Mouse (Mus musculus) hematopoietic stem cell, adult 5-6 weeks (primary cell): ENCODE results near the gene Gpr161. TPM values are rescaled to one million over a fixed set of nuclear protein-coding genes. Genes with fewer than 3 reads are reported as not detected.

Experiments
- ATAC-seq, 2 experiments: fragments of 125-278 bp in 1 of 2; replicated peaks in 1 of 2; 2 replicates each; pipeline ENCODE4 v1.8.0; 2016 to 2017; ENCODE audit warnings: inconsistent platforms in 2 of 2, mild to moderate bottlenecking in 2 of 2, moderate number of reproducible peaks in 2 of 2, low read depth in 1 of 2, moderate TSS enrichment in 1 of 2; ENCODE audit not compliant: low FRiP score in 2 of 2, poor library complexity in 2 of 2, severe bottlenecking in 2 of 2, insufficient read depth in 1 of 2, low TSS enrichment in 1 of 2
- total RNA-seq: library from RNA; stranded (forward); fragments of 172-1452, 232-1000 nt; gene quantifications from 2 replicates; pipeline ENCODE4 v1.2.3, GENCODE M21; 2017

The Gpr161 gene
- total RNA-seq, 1 experiment from 2014 or later: 3.9 TPM

DNA sequence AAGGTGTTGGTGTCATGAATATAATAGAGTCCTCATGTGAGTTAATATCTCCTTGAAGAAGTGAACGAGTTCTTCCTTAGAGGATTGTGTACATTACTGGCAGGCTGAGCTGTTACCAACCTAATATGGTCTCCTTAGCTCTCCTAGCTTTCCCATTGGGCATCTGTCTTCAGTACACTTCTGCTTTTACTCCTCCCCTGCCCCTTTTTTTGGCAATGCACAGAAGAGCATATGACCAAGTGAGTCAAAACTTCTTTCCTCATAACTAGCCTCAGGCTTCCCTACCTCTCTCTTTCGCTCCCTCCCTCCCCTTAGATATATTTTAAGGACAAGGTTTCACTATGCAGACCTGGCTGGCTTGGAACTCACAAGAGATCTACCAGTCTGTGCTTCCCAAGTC is 67.7 kb downstream of the Gpr161 start:
- ATAC-seq: no peak

DNA sequence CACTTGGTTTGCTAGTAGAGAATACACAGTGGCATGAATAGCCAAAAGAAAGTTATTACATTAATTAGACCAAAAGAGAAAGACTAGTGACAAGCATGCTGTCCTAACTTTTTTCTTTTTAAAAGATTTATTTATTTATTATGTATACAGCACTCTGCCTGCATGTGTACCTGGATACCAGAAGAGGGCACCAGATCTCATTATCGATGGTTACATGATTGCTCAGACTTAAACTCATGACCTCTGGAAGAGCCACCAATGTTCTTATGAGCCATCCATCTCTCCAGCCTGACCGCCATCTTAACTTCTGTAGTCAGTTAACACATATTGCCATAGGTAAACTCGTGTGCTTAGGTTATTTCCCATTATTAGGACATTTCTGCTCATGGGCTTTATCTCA is 69.5 kb downstream of the Gpr161 start:
- no peak for ATAC-seq

DNA sequence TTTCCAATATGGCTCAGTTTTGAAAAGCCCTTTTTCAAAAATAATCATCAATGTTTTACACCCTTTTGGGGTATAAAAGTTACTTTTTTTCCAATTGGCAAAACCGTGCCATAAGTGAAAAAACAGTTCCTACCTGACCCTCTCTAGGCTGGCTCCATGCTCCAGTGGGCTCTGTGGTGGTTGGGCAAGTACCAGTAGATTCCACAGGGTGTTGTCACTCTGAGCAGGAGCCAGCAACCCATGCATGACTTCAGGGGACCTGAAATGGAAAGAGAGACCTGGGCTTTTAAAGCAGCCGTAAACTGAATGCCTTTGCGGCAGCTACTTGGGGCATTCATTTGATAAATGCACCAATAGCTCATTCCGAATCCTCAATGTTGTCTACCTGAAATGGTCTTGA is 75.4 kb downstream of the Gpr161 start:
- ATAC-seq: no peak

DNA sequence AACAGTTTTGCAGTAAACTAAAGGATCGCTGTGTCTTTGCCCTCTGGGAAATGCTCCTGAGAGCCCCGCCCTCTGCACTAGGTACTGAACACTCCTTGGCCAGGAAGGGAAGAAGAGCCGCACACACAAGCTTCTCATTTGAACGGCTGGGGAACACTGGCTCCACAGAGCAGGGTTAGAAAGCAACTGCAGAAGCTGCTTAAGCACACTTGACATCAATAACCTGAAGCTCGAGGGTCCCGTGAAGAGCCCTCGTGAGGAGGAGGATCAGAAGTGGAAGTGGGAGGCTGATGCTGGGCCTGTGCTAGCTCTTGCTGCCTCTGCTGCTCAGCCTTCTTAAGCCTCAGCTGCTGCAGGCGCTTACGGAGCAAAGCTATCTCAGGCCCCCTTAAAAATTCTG is 78.2 kb downstream of the Gpr161 start:
- ATAC-seq: no peak

Other genes with a start within 250 kb of the Gpr161 start
- gene Tbx19, start 135.0 kb upstream of the Gpr161 start, total RNA-seq: not detected in 2 replicates
- gene Sft2d2, start 101.4 kb upstream of the Gpr161 start, total RNA-seq: 68.5 and 73.0 TPM in 2 replicates
- 66.9 and 76.5 TPM in 2 replicates for gene Tiprl, start 58.8 kb upstream of the Gpr161 start, total RNA-seq
- gene Dcaf6, start 164.7 kb downstream of the Gpr161 start, total RNA-seq: 19.1 and 19.9 TPM in 2 replicates
- 77.5 and 113 TPM in 2 replicates for gene Mpc2, start 164.8 kb downstream of the Gpr161 start, total RNA-seq
- not detected in 2 replicates for gene Adcy10, start 189.4 kb downstream of the Gpr161 start, total RNA-seq